Mouse (Mus musculus) limb, embryonic 11.5 days (tissue): ENCODE results near the gene Ccl8. TPM values are rescaled to one million over a fixed set of nuclear protein-coding genes. Genes with fewer than 3 reads are reported as not detected.
A peak's percentile ranks its signal among the peaks of the same experiment; 100 is the strongest.

Experiments
- ATAC-seq: fragments of 200-750 bp; cut with Nextera tagmentation; 2 replicates; pipeline ENCODE4 v1.8.0; 2017; ENCODE audit warnings: low read depth; ENCODE audit not compliant: insufficient number of reproducible peaks, low FRiP score, low TSS enrichment
- DNase-seq: peaks from one replicate; pipeline ENCODE4 v3.0.0-alpha.2; 2015; ENCODE audit warnings: low spot score
- H3K27ac ChIP-seq: fragments of 300-500 bp; sonication (generic); replicated peaks from 2 replicates; pipeline ENCODE4 v1.5.1; 2014; ENCODE audit warnings: low read depth, mild to moderate bottlenecking, low read length
- H3K27me3 ChIP-seq: fragments of 300-500 bp; sonication (generic); 2 replicates; pipeline ENCODE4 v1.6.1; 2014; ENCODE audit warnings: mild to moderate bottlenecking, low read length, mixed read lengths; ENCODE audit not compliant: control insufficient read depth, insufficient read depth
- H3K36me3 ChIP-seq: fragments of 300-500 bp; sonication (generic); 2 replicates; pipeline ENCODE4 v1.6.1; 2014; ENCODE audit warnings: mild to moderate bottlenecking, low read length, moderate library complexity, mixed read lengths; ENCODE audit not compliant: control insufficient read depth, insufficient read depth
- H3K4me1 ChIP-seq: fragments of 300-500 bp; sonication (generic); 2 replicates; pipeline ENCODE4 v1.6.1; 2014; ENCODE audit warnings: low read length, mixed read lengths; ENCODE audit not compliant: control insufficient read depth, insufficient read depth
- H3K4me2 ChIP-seq: fragments of 300-500 bp; sonication (generic); 2 replicates; pipeline ENCODE4 v1.6.1; 2014; ENCODE audit warnings: low read depth, mild to moderate bottlenecking, moderate library complexity; ENCODE audit not compliant: severe bottlenecking
- H3K4me3 ChIP-seq: fragments of 300-500 bp; sonication (generic); 2 replicates; pipeline ENCODE4 v1.5.1; 2014; ENCODE audit warnings: low read depth, low read length
- H3K9ac ChIP-seq: fragments of 300-500 bp; sonication (generic); 2 replicates; pipeline ENCODE4 v1.6.1; 2014; ENCODE audit warnings: mild to moderate bottlenecking, low read length
- H3K9me3 ChIP-seq: fragments of 300-500 bp; sonication (generic); 2 replicates; pipeline ENCODE4 v1.6.1; 2016; ENCODE audit warnings: low read length; ENCODE audit not compliant: control insufficient read depth
- WGBS: fragments of 180-500 bp; shearing (Covaris S2); extraction: QIAGEN DNeasy Blood & Tissue Kit; methylation state at CpG from one replicate; pipeline ENCODE4 v1.1.7; 2014; 5-methylcytosine and 5-hydroxymethylcytosine counted together
- polyA plus RNA-seq: library from polyadenylated mRNA; unstranded; fragments of >200 nt; fragmentation: Nextera tagmentation; extraction: Ambion mirVana; gene quantifications from 2 replicates; pipeline ENCODE4 v1.2.1, GENCODE M21; 2014

Gene Ccl8
- polyA plus RNA-seq, 1 experiment from 2014 or later = not detected

- no peaks in the 10 kb centered on the region for H3K4me1 ChIP-seq
- H3K4me2 ChIP-seq = no peak overlapping the region
- H3K27ac ChIP-seq = no peak overlapping the region
- WGBS = 91% methylated on average over 2 of the region's 2 CpGs
- H3K9ac ChIP-seq = no peak overlapping the region
- H3K36me3 ChIP-seq = no peaks in the 10 kb centered on the region
- no peaks in the 10 kb centered on the region for H3K9me3 ChIP-seq
- H3K27me3 ChIP-seq = no peaks in the 10 kb centered on the region
- ATAC-seq (no peak), DNase-seq (no peak)
- H3K4me3 ChIP-seq = no peak overlapping the region
Measured at GRCm38 (mm10) chr11:82136196-82136595, 21.2 kb downstream of the Ccl8 start.

DNA sequence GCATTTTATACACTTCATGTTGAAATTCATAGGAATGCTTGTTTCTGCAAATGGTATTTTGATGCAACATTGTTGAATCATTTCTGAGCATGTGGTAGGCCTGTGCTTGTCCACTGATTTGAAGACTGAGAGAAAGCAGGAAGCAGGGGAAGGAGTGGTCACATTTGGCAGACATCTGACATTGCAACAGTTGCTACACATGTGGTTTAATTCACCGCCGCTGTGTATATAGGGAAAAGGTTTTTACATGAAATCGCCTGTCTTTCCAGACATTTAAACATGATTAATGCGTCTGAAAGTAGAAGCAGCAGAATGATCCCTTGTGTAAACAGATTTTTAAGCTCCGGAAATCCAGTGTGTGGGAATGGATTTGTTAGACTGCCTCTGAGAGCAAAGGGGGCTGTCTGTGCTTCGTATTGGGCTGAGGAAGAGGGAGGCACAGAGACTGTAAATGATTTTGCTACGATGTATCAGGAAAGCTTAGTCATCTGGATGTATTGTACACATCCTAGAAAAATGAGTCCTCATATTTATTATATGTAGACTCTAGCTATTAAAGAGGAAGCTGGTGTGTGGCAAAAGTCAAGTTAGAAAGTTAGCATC is 24.6 kb downstream of the Ccl8 start:
- no peak overlapping the region for H3K9ac ChIP-seq
- no peaks in the 10 kb centered on the region for H3K4me1 ChIP-seq
- no peaks in the 10 kb centered on the region for H3K27me3 ChIP-seq
- no peak overlapping the region for H3K4me3 ChIP-seq
- no peak for ATAC-seq
- peak; percentile 36 for DNase-seq
- no peak overlapping the region for H3K4me2 ChIP-seq
- WGBS = 51% methylated on average over 7 of the region's 7 CpGs
- no peak overlapping the region for H3K27ac ChIP-seq
- H3K9me3 ChIP-seq = no peaks in the 10 kb centered on the region
- no peaks in the 10 kb centered on the region for H3K36me3 ChIP-seq

GRCm38 (mm10) chr11:82159126-82159525 is 44.1 kb downstream of the Ccl8 start:
- Histone ChIP-seq H3K4me2 (no peak overlapping the region), H3K36me3 (no peaks in the 10 kb centered on the region), H3K4me3 (no peak overlapping the region), H3K9ac (no peak overlapping the region), H3K9me3 (no peaks in the 10 kb centered on the region), H3K4me1 (no peaks in the 10 kb centered on the region), H3K27ac (no peak overlapping the region), H3K27me3 (no peaks in the 10 kb centered on the region)
- no peak for DNase-seq
- 23% methylated on average over 2 of the region's 2 CpGs for WGBS
- no peak for ATAC-seq

GRCm38 (mm10) chr11:82163285-82163684 is 48.3 kb downstream of the Ccl8 start:
- ATAC-seq (no peak), DNase-seq (no peak)
- H3K36me3 ChIP-seq = no peaks in the 10 kb centered on the region
- 74% methylated on average over 8 of the region's 8 CpGs for WGBS
- no peak overlapping the region for H3K27ac ChIP-seq
- H3K4me2 ChIP-seq = no peak overlapping the region
- H3K27me3 ChIP-seq = no peaks in the 10 kb centered on the region
- no peaks in the 10 kb centered on the region for H3K4me1 ChIP-seq
- no peaks in the 10 kb centered on the region for H3K9me3 ChIP-seq
- H3K4me3 ChIP-seq = no peak overlapping the region
- H3K9ac ChIP-seq = no peak overlapping the region

Other genes starting within 250 kb of the Ccl8 start
- gene Asic2, start 146.7 kb upstream of the Ccl8 start, polyA plus RNA-seq = 0.27 and 0.41 TPM in 2 replicates
- not detected in 2 replicates for gene Ccl2, start 79.6 kb upstream of the Ccl8 start, polyA plus RNA-seq
- not detected in 2 replicates for gene Gm17268, start 76.6 kb upstream of the Ccl8 start, polyA plus RNA-seq
- not detected in 2 replicates for gene Ccl7, start 69.5 kb upstream of the Ccl8 start, polyA plus RNA-seq
- not detected in 2 replicates for gene Ccl11, start 57.4 kb upstream of the Ccl8 start, polyA plus RNA-seq
- gene Ccl12, start 13.3 kb upstream of the Ccl8 start, polyA plus RNA-seq = 0.61 and 0.92 TPM in 2 replicates
- gene Ccl1, start 190.5 kb downstream of the Ccl8 start, polyA plus RNA-seq = not detected in 2 replicates